Mouse (Mus musculus): Measurements from ENCODE around the gene Hltf. TPM values are rescaled to one million over a fixed set of nuclear protein-coding genes. Genes with fewer than 3 reads are reported as not detected.

Hltf gene
- total RNA-seq, 2 experiments from 2014 or later = 13.4 to 15.1 TPM

DNA sequence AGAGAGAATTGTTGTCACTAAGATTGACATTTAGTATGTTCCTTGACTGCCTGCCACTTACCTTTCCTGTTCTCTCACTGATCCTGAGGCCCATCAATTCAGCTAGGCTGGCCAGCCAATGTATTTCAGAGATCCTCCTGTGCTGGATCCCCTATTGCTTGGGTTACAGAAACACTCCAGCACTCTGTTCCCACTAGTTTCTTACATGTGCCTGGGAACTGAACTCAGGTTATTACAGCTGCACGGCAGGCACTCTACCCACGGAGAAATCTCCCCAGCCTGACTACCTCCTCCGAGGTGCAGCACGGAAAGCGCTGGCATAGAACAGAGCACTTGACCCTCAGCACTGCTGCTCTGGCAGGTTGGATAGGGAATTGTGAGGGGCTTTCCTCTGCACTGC is 90.0 kb downstream of the Hltf start:
- DNase-seq = no peak

- DNase-seq = no peak
Observed at GRCm38 (mm10) chr3:20150511-20150910, 92.9 kb downstream of the Hltf start.

GRCm38 (mm10) chr3:20151651-20152050 is 94.0 kb downstream of the Hltf start:
- no peak for DNase-seq

DNA sequence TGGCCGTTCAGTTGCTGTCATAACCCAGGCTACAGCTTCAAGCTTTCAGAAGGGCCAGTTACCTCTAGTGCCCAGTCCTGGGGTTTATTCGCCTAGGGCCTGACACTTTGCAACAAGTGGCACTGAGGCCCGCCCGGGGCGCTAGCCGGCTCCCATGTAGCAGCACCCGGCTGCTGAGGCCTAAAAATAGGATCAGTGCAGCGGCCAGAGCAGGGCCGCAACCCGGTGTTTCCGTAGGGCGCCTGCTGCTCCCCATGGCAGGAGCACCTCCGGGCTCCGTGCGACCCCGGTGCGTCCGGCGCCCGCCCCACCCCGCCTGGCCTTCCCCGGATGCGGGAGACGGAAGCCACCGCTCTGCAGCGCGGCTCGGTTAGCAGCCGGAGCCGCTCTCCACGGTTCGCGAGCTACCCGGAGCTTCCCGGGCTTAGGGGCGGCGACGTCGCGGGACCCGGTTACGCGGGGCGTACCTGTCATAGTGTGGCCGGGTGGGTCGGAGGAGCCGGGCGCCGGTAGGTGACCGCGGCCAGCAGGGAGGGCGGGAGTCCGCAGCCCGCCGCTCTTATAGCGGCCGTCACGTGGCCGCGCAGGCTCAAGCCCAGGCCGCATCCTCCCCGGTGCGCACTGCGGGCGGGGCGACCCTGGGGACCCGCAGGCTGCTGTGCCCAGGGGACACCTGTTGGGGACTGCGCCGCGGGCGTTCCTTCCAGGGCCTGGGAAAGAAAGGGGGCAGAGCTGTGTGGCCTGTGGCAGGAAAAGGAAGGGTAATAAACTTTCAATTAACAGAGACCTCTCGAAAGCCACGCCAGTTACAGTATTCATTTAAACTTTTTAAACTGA is 97.1 kb downstream of the Hltf start, which contains the start of gene Gyg:
Gene Gyg, minus strand, starts transcription at position 787 of the 837 bp plus-strand sequence.
- peak; percentile 77 for DNase-seq

GRCm38 (mm10) chr3:20155476-20155875 is 97.9 kb downstream of the Hltf start:
- DNase-seq = no peak

DNA sequence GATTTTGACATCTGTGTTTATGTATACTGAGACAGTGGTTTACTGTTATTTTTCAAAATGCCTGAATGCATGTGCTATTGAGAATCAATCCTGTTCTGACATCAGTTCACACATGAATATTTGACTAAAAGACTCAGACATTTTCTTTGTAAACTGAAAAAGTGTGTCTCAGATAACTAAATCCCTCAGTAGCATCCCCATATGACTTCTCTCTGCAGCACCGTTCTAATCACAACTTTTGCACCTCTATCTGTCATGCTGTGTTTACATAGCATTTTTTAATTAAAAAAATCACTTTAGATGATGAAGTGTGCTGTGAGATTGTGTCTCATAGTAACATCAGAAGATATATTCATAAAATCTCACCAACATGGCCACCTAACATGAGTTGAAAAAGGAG is 109.9 kb downstream of the Hltf start:
- DNase-seq = no peak

Other genes starting within 250 kb of the Hltf start
- 10 to 100 TPM in 1 of 2 experiments, 1 to 10 TPM in 1; 9.6 to 10.4 TPM for gene Cp, start 100.8 kb upstream of the Hltf start, total RNA-seq (2021)
- gene Hps3, start 22.5 kb upstream of the Hltf start, total RNA-seq (2021) = 10 to 100 TPM; 11.1 to 12.5 TPM
- 100 to 1,000 TPM; 226 to 231 TPM for gene Gyg, start 97.5 kb downstream of the Hltf start, total RNA-seq (2021)
- 1 to 10 TPM; 6.4 to 9.2 TPM for gene Cpa3, start 184.4 kb downstream of the Hltf start, total RNA-seq (2021)
- not detected for gene Cpb1, start 217.9 kb downstream of the Hltf start, total RNA-seq (2021)

Measured in heart, postnatal 4 days (tissue).